ENCODE assay signal across 8 mouse cellular contexts in genomic region chr12:8313270-8313771, GRCm38 (mm10). TPM values are rescaled to one million over a fixed set of nuclear protein-coding genes. Genes with fewer than 3 reads are reported as not detected.
A peak's percentile ranks its signal among the peaks of the same experiment; 100 is the strongest.
DNase-seq lines count a peak whose midpoint lies in the region; ATAC-seq and TF ChIP-seq lines count a peak whose summit lies in the region.

TSS of gene Hs1bp3 (plus strand) at chr12:8313432.

- H3K4me3 ChIP-seq in G1E (ENCODE audit: low read depth, low read length), result peak within 1 kb of the TSS; percentile 82
- H3K4me3 ChIP-seq in forebrain, embryonic 16.5 days (replicated peaks; ENCODE audit: low read length), result peak within 1 kb of the TSS; percentile 75
- peak within 1 kb of the TSS; percentile 79 for H3K4me3 ChIP-seq in lung, embryonic 16.5 days (ENCODE audit: low read length)

- peak; percentile 81 for TF ChIP-seq CTCF in G1E (IDR thresholded peaks at IDR 0.05; ENCODE audit: low read depth, low read length)

- intact Hi-C loops in heart, postnatal 36 days (cut with DNase I), result loop anchor here (2.0 to 10.0 kb wide), 4 partner anchors 233 to 711 kb away; partner anchors contain the start of gene Ttc32

- peaks cover 35% of the 10 kb centered on the region for H3K4me1 ChIP-seq in G1E (ENCODE audit: insufficient read depth, low read depth, low read length)
- H3K4me1 ChIP-seq in forebrain, embryonic 16.5 days (replicated peaks; ENCODE audit: control insufficient read depth, insufficient read depth, low read length), result peaks cover 10% of the 10 kb centered on the region
- peaks cover 6% of the 10 kb centered on the region for H3K4me1 ChIP-seq in lung, embryonic 16.5 days (replicated peaks; ENCODE audit: control insufficient read depth, insufficient read depth, low read length)

- H3K27me3 ChIP-seq in G1E (ENCODE audit: insufficient read depth, low read length), result peaks cover 8% of the 10 kb centered on the region; the same call in 1 of the 2 replicates
- peaks cover 4% of the 10 kb centered on the region for H3K27me3 ChIP-seq in forebrain, embryonic 16.5 days (replicated peaks; ENCODE audit: control insufficient read depth, insufficient read depth, low read length)
- H3K27me3 ChIP-seq in lung, embryonic 16.5 days (ENCODE audit: control insufficient read depth, insufficient read depth, low read depth, low read length), result peaks cover 12% of the 10 kb centered on the region

- DNase-seq in G1E (ENCODE audit: low spot score), result peak; percentile 53
- peak; percentile 81 for DNase-seq in cerebellum, adult 11-12 months
- peak; percentile 88 to 93 for DNase-seq in heart, postnatal 36 days
- DNase-seq in layer of hippocampus, adult 8-10 months (ENCODE audit: low spot score in 2 of 2), result peak; percentile 66 to 81
- DNase-seq in ovary, adult 18-20 months (ENCODE audit: low spot score), result peak; percentile 58
- DNase-seq in thymus, postnatal 0 days (ENCODE audit: low spot score), result peak; percentile 81

- H3K4me2 ChIP-seq in forebrain, embryonic 16.5 days (ENCODE audit: low read length), result peak within 1 kb of the TSS; percentile 92
- peak within 1 kb of the TSS; percentile 93 for H3K4me2 ChIP-seq in lung, embryonic 16.5 days (ENCODE audit: low read depth, low read length)

- H3K9ac ChIP-seq in forebrain, embryonic 16.5 days (replicated peaks; ENCODE audit: low read depth, low read length), result peak within 1 kb of the TSS; percentile 76
- peak within 1 kb of the TSS; percentile 86 for H3K9ac ChIP-seq in lung, embryonic 16.5 days (ENCODE audit: low read length)

- H3K36me3 ChIP-seq in G1E (replicated peaks), result peaks cover 38% of the 10 kb centered on the region
- H3K36me3 ChIP-seq in forebrain, embryonic 16.5 days (ENCODE audit: control insufficient read depth, insufficient read depth), result no peaks in the 10 kb centered on the region
- H3K36me3 ChIP-seq in lung, embryonic 16.5 days (ENCODE audit: control insufficient read depth, insufficient read depth, low read length), result no peaks in the 10 kb centered on the region; the same call in 1 of the 2 replicates

- no peaks in the 10 kb centered on the region; the same call in 1 of the 2 replicates for H3K9me3 ChIP-seq in G1E (replicated peaks)
- no peaks in the 10 kb centered on the region for H3K9me3 ChIP-seq in forebrain, embryonic 16.5 days (ENCODE audit: control insufficient read depth, low read length)
- no peaks in the 10 kb centered on the region for H3K9me3 ChIP-seq in lung, embryonic 16.5 days (ENCODE audit: control insufficient read depth, low read length)

- under 1% methylated on average over 31 of the region's 38 CpGs for WGBS in forebrain, embryonic 16.5 days
- WGBS in lung, embryonic 16.5 days, result under 1% methylated on average over 34 of the region's 38 CpGs

- no peak within 1 kb of the TSS for H3K27ac ChIP-seq in forebrain, embryonic 16.5 days (ENCODE audit: low read length)
- H3K27ac ChIP-seq in lung, embryonic 16.5 days (ENCODE audit: low read length), result 0 out of 2 replicates have a peak within 1 kb of the TSS, but pooled peaks have one; percentile 10

- peak; percentile 73 for ATAC-seq in G1E (ENCODE audit: extremely low read depth, insufficient number of reproducible peaks, low FRiP score, poor library complexity, severe bottlenecking)
- ATAC-seq in forebrain, embryonic 16.5 days, result peak; percentile 88
- peak; percentile 89 for ATAC-seq in lung, embryonic 16.5 days (ENCODE audit: low read depth)

RNA-seq across cellular contexts. Expression of gene Hs1bp3, which starts in this region (rescaled TPM):
- total RNA-seq in G1E (2014; fragmentation: Nextera tagmentation), result 19.1 and 29.1 TPM in 2 replicates
- 17.6 and 18.4 TPM in 2 replicates for total RNA-seq in G1E (2017)
- 12.0 and 18.8 TPM in 2 replicates for polyA plus RNA-seq in G1E (2012)
- 11.1 and 12.3 TPM in 2 replicates for polyA plus RNA-seq in forebrain, embryonic 16.5 days (2015; fragmentation: Nextera tagmentation; extraction: Ambion mirVana)
- total RNA-seq in heart, postnatal 36 days (2021), result 10 to 100 TPM; 15.9 to 18.0 TPM
- 10 to 100 TPM; 16.4 to 20.0 (median 18.7) TPM for total RNA-seq in layer of hippocampus, adult 8-10 months (2022)
- polyA plus RNA-seq in lung, embryonic 16.5 days (2015; fragmentation: Nextera tagmentation; extraction: Ambion mirVana), result 16.4 and 16.9 TPM in 2 replicates
- 4.8 and 6.2 TPM in 2 replicates for polyA plus RNA-seq in thymus, postnatal 0 days (2015; fragmentation: Nextera tagmentation; extraction: Ambion mirVana)
